Mouse (Mus musculus) ovary, adult 18-20 months (tissue): ENCODE measurements around the gene Gm12248.

ENCODE experiments used
- DNase-seq: peaks from one replicate; pipeline ENCODE4 v3.0.0; 2022; ENCODE audit warnings: low spot score, mixed read lengths

Gene Gm12248

GRCm38 (mm10) chr11:58093021-58093528 is at the start of gene Gm12248:
Gm12248 (minus strand) TSS chr11:58093134.
- peak; percentile 54 for DNase-seq

GRCm38 (mm10) chr11:58139466-58139865 is 46.5 kb upstream of the Gm12248 start:
- no peak for DNase-seq

GRCm38 (mm10) chr11:58138821-58139220 is 45.9 kb upstream of the Gm12248 start:
- DNase-seq = no peak

- no peak for DNase-seq
These were observed 43.7 kb upstream of the Gm12248 start for GRCm38 (mm10) chr11:58136677-58137076.

- no peak for DNase-seq
These were observed 42.4 kb upstream of the Gm12248 start for GRCm38 (mm10) chr11:58135296-58135695.

GRCm38 (mm10) chr11:58134869-58135268 is 41.9 kb upstream of the Gm12248 start:
- DNase-seq = no peak

- DNase-seq = no peak
These were observed 39.1 kb upstream of the Gm12248 start for GRCm38 (mm10) chr11:58132026-58132425.

GRCm38 (mm10) chr11:58129302-58129843 is 36.4 kb upstream of the Gm12248 start:
- no peak for DNase-seq

GRCm38 (mm10) chr11:58127544-58127943 is 34.6 kb upstream of the Gm12248 start:
- no peak for DNase-seq

GRCm38 (mm10) chr11:58126397-58127160 is 33.6 kb upstream of the Gm12248 start:
- peak; percentile 87 for DNase-seq

GRCm38 (mm10) chr11:58125021-58125420 is 32.1 kb upstream of the Gm12248 start:
- DNase-seq = no peak

GRCm38 (mm10) chr11:58123711-58124110 is 30.8 kb upstream of the Gm12248 start:
- DNase-seq = no peak

- no peak for DNase-seq
These were observed 28.4 kb upstream of the Gm12248 start for GRCm38 (mm10) chr11:58121351-58121750.

- no peak for DNase-seq
These were observed 27.7 kb upstream of the Gm12248 start for GRCm38 (mm10) chr11:58120655-58121054.

- no peak for DNase-seq
These were observed 24.2 kb upstream of the Gm12248 start for GRCm38 (mm10) chr11:58117044-58117652.

- DNase-seq = no peak
These were observed 23.6 kb upstream of the Gm12248 start for GRCm38 (mm10) chr11:58116560-58116959.

GRCm38 (mm10) chr11:58107664-58108337 is 14.9 kb upstream of the Gm12248 start:
- no peak for DNase-seq

GRCm38 (mm10) chr11:58107009-58107408 is 14.1 kb upstream of the Gm12248 start:
- no peak for DNase-seq

- peak; percentile 50 for DNase-seq
These were observed 11.4 kb upstream of the Gm12248 start for GRCm38 (mm10) chr11:58104351-58104791.

GRCm38 (mm10) chr11:58103697-58104306 is 10.9 kb upstream of the Gm12248 start, which contains the start of gene Cnot8:
Cnot8 (plus strand) TSS chr11:58104153.
- peak; percentile 99 for DNase-seq

- no peak for DNase-seq
These were observed 10.4 kb upstream of the Gm12248 start for GRCm38 (mm10) chr11:58103344-58103653.
